Mouse (Mus musculus) liver, embryonic 14.5 days (tissue): Measurements from ENCODE around the gene Aarsd1. TPM values are rescaled to one million over a fixed set of nuclear protein-coding genes. Genes with fewer than 3 reads are reported as not detected.
"Not testable (repeated sequence)": the region's sequence is repeated elsewhere in the genome, so short reads cannot be mapped to it uniquely, and the experiment has no call there.

ENCODE experiments used
- ATAC-seq: fragments of 200-750 bp; cut with Nextera tagmentation; 2 replicates; pipeline ENCODE4 v1.8.0; 2017; ENCODE audit warnings: moderate number of reproducible peaks, mild to moderate bottlenecking, moderate library complexity; ENCODE audit not compliant: insufficient read depth
- DNase-seq, 3 experiments: peaks; one replicate each; pipeline ENCODE4 v3.0.0-alpha.2; 2012 to 2013; ENCODE audit warnings: low read depth in 3 of 3, low spot score in 3 of 3
- H3K27ac ChIP-seq: fragments of 300-500 bp; sonication (generic); 2 replicates; pipeline ENCODE4 v1.5.1; 2014; ENCODE audit warnings: moderate library complexity, mild to moderate bottlenecking, control low read depth, inconsistent platforms
- H3K27me3 ChIP-seq: fragments of 300-500 bp; sonication (generic); 2 replicates; pipeline ENCODE4 v1.6.1; 2014; ENCODE audit warnings: mild to moderate bottlenecking, low read length, moderate library complexity; ENCODE audit not compliant: control insufficient read depth, insufficient read depth
- H3K36me3 ChIP-seq: fragments of 300-500 bp; sonication (generic); replicated peaks from 2 replicates; pipeline ENCODE4 v1.6.1; 2014; ENCODE audit warnings: low read depth; ENCODE audit not compliant: control insufficient read depth, insufficient read depth
- H3K4me1 ChIP-seq, 2 experiments: fragments of 200-500 bp in 1 of 2; fragments of 300-500 bp in 1 of 2; sonication (generic) in 1 of 2; replicated peaks; 2 replicates each; pipeline ENCODE4 v1.6.1; 2012 to 2014; ENCODE audit warnings: antibody characterized with exemption in 1 of 2, inconsistent platforms in 1 of 2, low read length in 1 of 2; ENCODE audit not compliant: control insufficient read depth in 2 of 2, insufficient read depth in 2 of 2
- H3K4me2 ChIP-seq: fragments of 300-500 bp; sonication (generic); 2 replicates; pipeline ENCODE4 v1.6.1; 2014; ENCODE audit warnings: low read depth, mild to moderate bottlenecking, control low read depth, moderate library complexity
- H3K4me3 ChIP-seq, 2 experiments: fragments of 200-500 bp in 1 of 2; fragments of 300-500 bp in 1 of 2; sonication (generic) in 1 of 2; 2 replicates each; pipeline ENCODE4 v1.5.1; 2012 to 2014; ENCODE audit warnings: low read depth in 2 of 2, low read length in 2 of 2, mild to moderate bottlenecking in 2 of 2, control low read depth in 1 of 2, inconsistent platforms in 1 of 2, moderate library complexity in 1 of 2; ENCODE audit not compliant: insufficient read depth in 1 of 2
- H3K9ac ChIP-seq: fragments of 300-500 bp; sonication (generic); replicated peaks from 2 replicates; pipeline ENCODE4 v1.6.1; 2014; ENCODE audit warnings: mild to moderate bottlenecking, control low read depth, moderate library complexity
- H3K9me3 ChIP-seq: fragments of 300-500 bp; sonication (generic); 2 replicates; pipeline ENCODE4 v1.6.1; 2016; ENCODE audit warnings: low read length, mixed read lengths; ENCODE audit not compliant: control insufficient read depth
- CTCF ChIP-seq: IDR thresholded peaks from 2 replicates; pipeline ENCODE4 v1.5.1; 2016; ENCODE audit warnings: antibody characterized with exemption, low read depth, control low read depth
- EP300 ChIP-seq: IDR thresholded peaks from 2 replicates; pipeline ENCODE4 v1.6.1; 2016; ENCODE audit warnings: antibody characterized with exemption, low read depth
- WGBS: fragments of 180-500 bp; shearing (Covaris S2); extraction: QIAGEN DNeasy Blood & Tissue Kit; methylation state at CpG from one replicate; pipeline ENCODE4 v1.1.7; 2014; ENCODE audit not compliant: insufficient replicate concordance; 5-methylcytosine and 5-hydroxymethylcytosine counted together
- polyA plus RNA-seq, 2 experiments: library from polyadenylated mRNA; depleted of rRNA in 1 of 2; stranded (reverse) in 1 of 2; unstranded in 1 of 2; fragments of >200 nt; fragmentation: Nextera tagmentation in 1 of 2; extraction: Ambion mirVana in 1 of 2; gene quantifications; 2 replicates each; pipeline versions ENCODE4 v1.2.1 to v1.2.3; 2012 to 2014

Aarsd1 gene
- polyA plus RNA-seq, 2 experiments = 24.7 to 39.7 TPM

DNA sequence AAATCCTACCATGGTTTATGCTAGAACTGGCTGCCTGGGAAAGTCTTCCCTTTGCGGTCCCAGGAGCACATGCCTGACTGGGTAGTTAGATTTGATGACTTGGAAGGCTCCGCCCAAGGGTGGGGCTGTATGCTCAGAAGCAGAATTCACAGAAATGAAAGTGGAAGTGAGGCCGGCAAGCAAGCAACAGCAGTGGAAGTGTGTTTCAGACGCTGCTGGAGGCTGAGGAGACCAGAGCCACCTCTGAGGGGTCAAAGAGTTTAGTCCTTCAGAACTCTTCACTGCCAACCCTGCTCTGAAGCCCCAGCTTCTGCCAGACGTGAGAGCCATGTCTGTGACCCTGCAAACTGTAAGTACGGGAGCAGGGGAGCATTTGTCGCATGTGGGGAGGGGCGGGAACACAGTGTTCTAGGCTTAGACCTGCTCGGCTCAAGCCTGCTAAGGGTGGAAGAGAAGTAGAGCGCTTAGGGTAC, 30.9 kb upstream of the Aarsd1 start, which contains the start of gene Ifi35:
TSS of gene Ifi35 (plus strand) at position 134 of the 473 bp plus-strand sequence.
- peaks cover 13 to 37% of the 10 kb centered on the region in 2 experiments for H3K4me1 ChIP-seq
- H3K27ac ChIP-seq = peak within 1 kb of the TSS; percentile 95
- peak within 1 kb of the TSS; percentile 78 for H3K4me2 ChIP-seq
- no peaks in the 10 kb centered on the region for H3K27me3 ChIP-seq
- DNase-seq = peak; percentile 85 to 91 (median 86)
- TF ChIP-seq CTCF (no peak), EP300 (no peak)
- WGBS = 2% methylated on average over 10 of the region's 10 CpGs
- H3K36me3 ChIP-seq = peaks cover 23% of the 10 kb centered on the region
- H3K9ac ChIP-seq = peak within 1 kb of the TSS; percentile 90
- peak; percentile 83 for ATAC-seq
- H3K4me3 ChIP-seq = peak within 1 kb of the TSS; percentile 90 to 96
- no peaks in the 10 kb centered on the region for H3K9me3 ChIP-seq

DNA sequence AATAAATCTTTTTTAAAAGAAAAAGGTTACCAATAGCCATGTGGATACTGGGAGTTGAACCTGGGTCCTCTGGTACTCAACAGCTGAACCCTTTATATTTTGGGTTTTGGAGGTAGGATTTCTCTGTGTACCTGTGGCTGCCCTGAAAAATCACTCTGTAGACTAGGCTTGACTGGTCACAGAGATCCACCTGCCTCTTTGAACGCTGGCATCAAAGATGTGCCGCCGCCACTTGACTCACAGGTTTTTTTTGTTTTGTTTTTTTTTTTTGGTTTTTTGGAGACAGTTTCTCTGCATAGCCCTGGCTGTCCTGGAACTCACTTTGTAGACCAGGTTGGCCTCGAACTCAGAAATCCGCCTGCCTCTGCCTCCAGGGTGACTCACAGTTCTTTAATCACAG, 30.4 kb upstream of the Aarsd1 start:
- no peaks in the 10 kb centered on the region for H3K27me3 ChIP-seq
- no peaks in the 10 kb centered on the region for H3K9me3 ChIP-seq
- no peak for DNase-seq
- peak overlapping the region; percentile 95 for H3K27ac ChIP-seq
- peaks cover 23% of the 10 kb centered on the region for H3K36me3 ChIP-seq
- H3K4me1 ChIP-seq = peaks cover 13 to 41% of the 10 kb centered on the region in 2 experiments
- ATAC-seq = no peak
- H3K4me3 ChIP-seq = peak overlapping the region; percentile 90 to 96; a peak in 2 of 4 replicates
- TF ChIP-seq CTCF = no peak
- no peak for TF ChIP-seq EP300
- WGBS = 77% methylated on average over 5 of the region's 5 CpGs
- peak overlapping the region; percentile 78 for H3K4me2 ChIP-seq
- no peak overlapping the region for H3K9ac ChIP-seq

DNA sequence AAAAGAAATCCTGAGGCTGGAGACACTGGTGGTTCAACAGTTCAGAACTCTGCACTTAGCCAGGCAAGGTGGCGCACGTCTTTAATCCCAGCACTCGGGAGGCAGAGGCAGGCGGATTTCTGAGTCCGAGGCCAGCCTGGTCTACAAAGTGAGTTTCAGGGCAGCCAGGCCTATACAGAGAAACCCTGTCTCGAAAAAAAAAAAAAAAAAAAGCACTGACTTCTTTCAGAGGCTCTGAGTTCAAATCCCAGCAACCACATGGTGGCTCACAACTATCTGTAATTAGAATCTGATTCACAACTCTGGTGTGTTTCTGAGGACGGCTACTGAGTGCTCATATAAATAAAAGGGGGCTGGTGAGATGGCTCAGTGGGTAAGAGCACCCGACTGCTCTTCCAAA, 29.4 kb upstream of the Aarsd1 start:
- peaks cover 13 to 35% of the 10 kb centered on the region in 2 experiments for H3K4me1 ChIP-seq

DNA sequence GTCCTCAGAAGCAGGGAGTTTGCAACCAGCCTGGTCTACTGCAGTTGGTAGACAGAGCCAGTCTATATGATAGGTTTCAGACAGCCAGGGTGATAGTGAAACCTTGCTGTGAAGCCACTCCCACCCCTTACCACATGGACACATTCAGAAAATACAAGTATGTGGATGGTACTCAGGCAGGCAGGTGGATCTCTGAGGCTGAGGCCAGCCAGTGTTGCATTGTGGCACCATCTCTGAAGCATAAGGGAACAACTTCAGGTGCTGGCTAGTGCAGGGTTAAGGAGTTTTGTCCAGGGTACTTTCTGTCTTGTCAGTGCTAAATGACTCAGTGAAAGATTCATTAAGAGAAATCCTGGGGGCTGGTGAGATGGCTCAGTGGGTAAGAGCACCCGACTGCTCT, 28.9 kb upstream of the Aarsd1 start:
- H3K4me3 ChIP-seq = no peak overlapping the region
- H3K4me1 ChIP-seq = peaks cover 13 to 30% of the 10 kb centered on the region in 2 experiments
- H3K4me2 ChIP-seq = no peak overlapping the region
- DNase-seq (no peak), ATAC-seq (no peak)
- TF ChIP-seq CTCF = no peak
- TF ChIP-seq EP300 = no peak
- peaks cover 23% of the 10 kb centered on the region for H3K36me3 ChIP-seq
- no peaks in the 10 kb centered on the region for H3K27me3 ChIP-seq
- no peak overlapping the region for H3K9ac ChIP-seq
- WGBS = 74% methylated on average over 1 of the region's 1 CpGs
- peak overlapping the region; percentile 25; the same call in 1 of the 2 replicates for H3K27ac ChIP-seq
- no peaks in the 10 kb centered on the region for H3K9me3 ChIP-seq

More for the DNA sequence above, 29.4 kb upstream of the Aarsd1 start:
- H3K27ac ChIP-seq, H3K4me2 ChIP-seq, H3K9me3 ChIP-seq, DNase-seq, H3K27me3 ChIP-seq, H3K9ac ChIP-seq, H3K4me3 ChIP-seq, ATAC-seq: not testable (repeated sequence)
- 74% methylated on average over 8 of the region's 8 CpGs for WGBS
- H3K36me3 ChIP-seq = peaks cover 23% of the 10 kb centered on the region

DNA sequence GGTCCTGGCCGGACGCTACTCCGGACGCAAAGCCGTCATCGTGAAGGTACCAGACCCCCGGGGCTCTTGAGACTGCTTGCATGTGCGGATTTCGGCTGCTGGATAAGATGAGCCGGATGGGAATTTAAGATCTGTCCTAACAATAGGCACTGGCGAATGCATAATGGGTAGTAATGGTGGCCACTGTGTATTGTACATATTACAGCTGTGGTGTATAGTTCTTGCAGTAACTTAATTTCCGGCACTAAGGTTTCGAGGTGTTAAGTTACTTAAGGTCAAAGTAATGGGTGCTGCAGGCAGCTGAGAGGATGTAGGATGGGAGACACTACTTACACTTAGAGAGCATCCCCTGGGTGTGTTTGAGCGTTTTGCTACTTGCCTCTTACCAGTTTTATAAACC, 25.3 kb upstream of the Aarsd1 start:
- peak overlapping the region; percentile 77 to 91 for H3K4me3 ChIP-seq
- H3K36me3 ChIP-seq = peaks cover 23% of the 10 kb centered on the region
- H3K27me3 ChIP-seq = no peaks in the 10 kb centered on the region
- TF ChIP-seq EP300 (no peak), CTCF (no peak)
- ATAC-seq (no peak), DNase-seq (no peak)
- peaks cover 3 to 22% of the 10 kb centered on the region in 2 experiments for H3K4me1 ChIP-seq
- peak overlapping the region; percentile 85 for H3K9ac ChIP-seq
- H3K4me2 ChIP-seq = peak overlapping the region; percentile 76
- peak overlapping the region; percentile 56 for H3K27ac ChIP-seq
- WGBS = 0% methylated on average over 14 of the region's 14 CpGs
- H3K9me3 ChIP-seq = no peaks in the 10 kb centered on the region
